Mouse (Mus musculus): ENCODE results near the gene Pdzd8. TPM values are rescaled to one million over a fixed set of nuclear protein-coding genes. Genes with fewer than 3 reads are reported as not detected.

Gene Pdzd8
- polyA plus RNA-seq, 1 experiment = 5.6 TPM

DNA sequence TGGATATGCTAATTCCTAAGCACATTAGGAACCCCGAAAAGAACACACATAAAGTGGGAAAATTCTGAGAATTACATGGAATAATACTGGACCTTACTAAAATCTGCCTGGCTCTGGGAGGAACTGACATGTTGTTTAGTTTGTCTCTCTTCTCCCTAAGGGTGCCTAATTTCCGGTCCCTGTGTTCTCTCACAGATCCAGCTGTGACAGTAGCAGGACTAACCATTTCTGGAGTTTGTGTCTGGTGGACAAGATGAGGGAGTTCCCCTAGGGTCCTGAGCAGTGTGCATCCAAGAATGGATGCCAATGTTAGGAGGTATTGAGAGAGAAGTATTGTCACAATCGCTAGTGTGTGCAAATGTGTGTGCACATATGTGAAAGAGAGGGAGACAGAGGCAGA, 10.8 kb upstream of the Pdzd8 start:
- DNase-seq = no peak
- H3K36me3 ChIP-seq (ENCODE audit: control insufficient read depth, insufficient read depth, low read length) = no peaks in the 10 kb centered on the region
- H3K27me3 ChIP-seq (replicated peaks; ENCODE audit: control insufficient read depth, insufficient read depth, low read length) = no peaks in the 10 kb centered on the region
- 89% methylated on average over 3 of the region's 3 CpGs for WGBS
- H3K4me1 ChIP-seq (ENCODE audit: control insufficient read depth, insufficient read depth, low read length) = no peaks in the 10 kb centered on the region
- TF ChIP-seq POLR2A (IDR thresholded peaks at IDR 0.05; ENCODE audit: low read depth, low read length) (no peak), CTCF (conservative IDR thresholded peaks at IDR 0.05; ENCODE audit: insufficient read depth, insufficient read length, low read depth, low read length) (no peak)
- H3K27ac ChIP-seq (ENCODE audit: insufficient read depth, low read depth, low read length) = no peak overlapping the region
- no peak overlapping the region for H3K4me3 ChIP-seq (ENCODE audit: insufficient read depth, low read depth, low read length)

DNA sequence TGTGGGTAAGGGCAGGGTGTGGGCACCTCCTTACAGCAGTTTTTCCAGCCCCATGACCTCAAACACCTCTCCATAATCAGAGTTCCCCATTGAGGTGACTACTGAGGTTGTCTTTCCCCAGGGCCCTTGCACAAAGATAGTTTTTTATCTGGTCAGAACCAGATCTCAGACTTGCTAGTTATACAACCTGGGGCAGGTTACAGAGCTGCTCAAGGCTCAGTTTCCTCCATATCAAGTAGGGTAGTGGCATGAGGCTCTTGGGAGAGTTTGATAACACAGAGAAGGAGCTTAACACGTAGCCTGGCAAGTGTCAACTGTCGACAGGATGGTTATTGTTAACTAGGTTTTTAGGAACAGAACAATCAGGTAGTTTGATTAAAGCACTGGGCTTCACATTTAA, 9.3 kb upstream of the Pdzd8 start:
- H3K4me1 ChIP-seq (ENCODE audit: control insufficient read depth, insufficient read depth, low read length) = no peaks in the 10 kb centered on the region
- H3K36me3 ChIP-seq (ENCODE audit: control insufficient read depth, insufficient read depth, low read length) = no peaks in the 10 kb centered on the region
- H3K4me3 ChIP-seq (ENCODE audit: insufficient read depth, low read depth, low read length) = no peak overlapping the region
- H3K27me3 ChIP-seq (replicated peaks; ENCODE audit: control insufficient read depth, insufficient read depth, low read length) = no peaks in the 10 kb centered on the region
- DNase-seq = no peak
- 78% methylated on average over 2 of the region's 2 CpGs for WGBS
- no peak for TF ChIP-seq CTCF (conservative IDR thresholded peaks at IDR 0.05; ENCODE audit: insufficient read depth, insufficient read length, low read depth, low read length)
- no peak overlapping the region for H3K27ac ChIP-seq (ENCODE audit: insufficient read depth, low read depth, low read length)

DNA sequence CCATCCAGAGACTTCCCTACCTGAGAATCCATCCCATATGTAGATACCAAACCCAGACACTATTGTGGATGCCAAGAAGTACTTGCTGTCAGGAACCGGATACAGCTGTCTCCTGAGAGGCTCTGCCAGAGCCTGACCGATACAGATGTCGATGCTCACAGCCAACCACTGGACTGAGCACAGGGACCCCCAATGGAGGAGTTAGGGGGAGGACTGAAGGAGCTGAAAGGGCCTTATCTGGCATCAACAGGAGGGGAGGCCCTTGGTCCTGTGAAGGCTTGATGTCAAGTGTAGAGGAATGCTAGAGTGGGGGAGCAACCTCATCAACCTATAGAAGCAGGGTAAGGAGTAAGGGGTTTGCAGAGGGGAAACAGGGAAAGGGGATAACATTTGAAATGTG, 7.2 kb upstream of the Pdzd8 start:
- Histone ChIP-seq H3K27me3 (replicated peaks; ENCODE audit: control insufficient read depth, insufficient read depth, low read length) (no peaks in the 10 kb centered on the region), H3K27ac (ENCODE audit: insufficient read depth, low read depth, low read length) (no peak overlapping the region), H3K4me3 (ENCODE audit: insufficient read depth, low read depth, low read length) (no peak overlapping the region), H3K36me3 (ENCODE audit: control insufficient read depth, insufficient read depth, low read length) (no peaks in the 10 kb centered on the region), H3K4me1 (ENCODE audit: control insufficient read depth, insufficient read depth, low read length) (no peaks in the 10 kb centered on the region)
- TF ChIP-seq POLR2A (IDR thresholded peaks at IDR 0.05; ENCODE audit: low read depth, low read length) (no peak), CTCF (conservative IDR thresholded peaks at IDR 0.05; ENCODE audit: insufficient read depth, insufficient read length, low read depth, low read length) (no peak)
- no peak for DNase-seq
- 54% methylated on average over 3 of the region's 3 CpGs for WGBS

DNA sequence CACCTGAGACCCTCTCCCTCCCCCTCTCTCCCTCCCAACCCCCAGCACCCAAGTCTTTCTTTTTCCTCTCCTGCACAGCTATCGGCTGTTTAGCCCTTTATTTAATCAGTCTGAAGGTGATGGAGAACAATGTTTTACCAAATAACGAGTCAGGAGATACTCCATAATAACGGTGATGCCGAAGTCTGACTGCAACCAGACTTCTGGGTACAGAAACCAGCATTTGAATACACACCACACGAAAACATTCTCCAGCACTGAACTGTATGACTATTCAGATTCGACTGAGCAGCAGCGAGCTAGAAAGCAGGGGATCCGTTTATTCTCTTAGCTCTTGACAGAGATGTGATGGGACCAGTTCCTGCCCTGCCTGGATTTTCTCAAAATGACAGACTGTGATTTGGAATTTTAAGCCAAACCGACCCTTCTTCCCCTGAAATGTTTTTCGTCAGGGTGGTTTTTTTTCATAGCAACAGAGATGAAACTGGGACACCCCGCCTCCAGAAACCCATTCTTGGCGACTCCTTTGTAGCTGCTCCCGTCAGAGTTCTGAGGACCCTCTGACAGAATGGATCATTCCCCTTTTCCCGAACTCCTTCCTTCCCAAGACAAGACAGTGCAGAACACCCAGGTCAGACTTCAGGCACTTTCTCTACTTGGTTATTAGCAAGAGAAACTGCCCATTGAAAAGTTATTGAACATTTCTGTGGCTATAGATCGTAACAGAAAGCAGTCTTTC, 5.7 kb upstream of the Pdzd8 start:
- Histone ChIP-seq H3K4me1 (ENCODE audit: control insufficient read depth, insufficient read depth, low read length) (no peaks in the 10 kb centered on the region), H3K4me3 (ENCODE audit: insufficient read depth, low read depth, low read length) (no peak overlapping the region), H3K27me3 (replicated peaks; ENCODE audit: control insufficient read depth, insufficient read depth, low read length) (no peaks in the 10 kb centered on the region), H3K27ac (ENCODE audit: insufficient read depth, low read depth, low read length) (no peak overlapping the region), H3K36me3 (ENCODE audit: control insufficient read depth, insufficient read depth, low read length) (no peaks in the 10 kb centered on the region)
- no peak for TF ChIP-seq CTCF (conservative IDR thresholded peaks at IDR 0.05; ENCODE audit: insufficient read depth, insufficient read length, low read depth, low read length)
- WGBS = 71% methylated on average over 15 of the region's 15 CpGs
- no peak for DNase-seq

DNA sequence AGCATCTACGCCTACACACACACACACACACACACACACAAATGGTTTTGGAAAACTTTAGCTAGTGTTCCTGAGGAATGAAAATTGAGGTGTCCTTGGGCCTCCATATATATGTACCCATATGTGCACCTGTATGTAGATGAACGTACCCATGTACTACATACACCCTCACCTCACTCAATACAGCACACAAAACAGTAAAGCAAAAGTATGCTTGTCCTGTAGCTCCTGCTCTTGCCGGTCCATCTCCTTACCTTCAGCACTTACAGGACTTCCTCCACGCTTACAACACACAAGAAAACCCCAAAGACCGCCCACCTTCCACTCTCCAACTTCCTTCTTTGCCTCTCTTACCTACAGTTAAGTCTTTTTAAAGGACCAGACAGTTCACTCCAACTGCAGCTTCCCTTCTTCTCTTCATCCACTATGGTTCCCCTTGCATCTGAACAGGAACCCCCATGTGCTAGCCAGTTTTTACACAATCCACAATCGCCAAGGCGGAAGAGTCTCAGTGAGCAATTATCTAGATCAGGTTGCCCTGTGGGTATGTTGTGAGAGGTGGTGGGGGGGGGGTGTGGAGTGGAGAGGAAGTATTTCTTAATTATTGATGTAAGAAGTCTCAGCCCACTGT, 4.8 kb upstream of the Pdzd8 start:
- 83% methylated on average over 7 of the region's 7 CpGs for WGBS

DNA sequence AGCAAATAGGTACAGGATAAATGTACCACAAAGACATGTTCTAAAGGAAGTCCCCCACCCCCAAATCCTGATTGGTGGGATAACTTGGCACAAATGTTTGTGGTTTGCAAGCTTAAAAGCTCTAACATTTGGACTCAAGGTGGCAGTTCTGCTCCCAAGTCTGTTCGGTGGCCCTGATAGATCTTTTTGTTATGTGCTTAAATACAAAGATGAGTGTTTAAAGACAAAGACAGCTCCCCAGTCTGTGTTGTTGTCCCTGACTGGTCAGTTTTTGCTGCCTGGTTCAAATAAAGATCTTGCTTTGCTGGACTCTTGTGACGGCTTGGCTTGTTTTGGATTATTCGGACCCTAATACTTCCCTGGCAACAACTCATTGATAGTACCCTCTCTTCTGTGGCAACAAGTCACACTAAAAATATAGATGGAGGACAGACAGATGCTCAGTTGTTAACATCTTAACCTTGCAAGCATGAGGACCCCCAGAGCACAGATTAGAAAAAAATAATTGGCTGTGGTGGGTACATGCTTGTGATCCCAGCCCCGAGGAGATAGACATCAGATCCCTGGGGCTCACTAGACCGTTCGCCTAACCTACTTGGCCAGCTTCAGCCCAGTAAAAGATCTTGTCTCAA, 3.9 kb upstream of the Pdzd8 start:
- TF ChIP-seq CTCF (conservative IDR thresholded peaks at IDR 0.05; ENCODE audit: insufficient read depth, insufficient read length, low read depth, low read length) (no peak), POLR2A (IDR thresholded peaks at IDR 0.05; ENCODE audit: low read depth, low read length) (no peak)
- no peak overlapping the region for H3K4me3 ChIP-seq (ENCODE audit: insufficient read depth, low read depth, low read length)
- 80% methylated on average over 6 of the region's 6 CpGs for WGBS
- H3K4me1 ChIP-seq (ENCODE audit: control insufficient read depth, insufficient read depth, low read length) = no peaks in the 10 kb centered on the region
- H3K27ac ChIP-seq (ENCODE audit: insufficient read depth, low read depth, low read length) = no peak overlapping the region
- no peaks in the 10 kb centered on the region for H3K27me3 ChIP-seq (replicated peaks; ENCODE audit: control insufficient read depth, insufficient read depth, low read length)
- no peaks in the 10 kb centered on the region for H3K36me3 ChIP-seq (ENCODE audit: control insufficient read depth, insufficient read depth, low read length)
- DNase-seq = no peak

More for the DNA sequence above, 4.8 kb upstream of the Pdzd8 start:
- Histone ChIP-seq H3K27me3 (replicated peaks; ENCODE audit: control insufficient read depth, insufficient read depth, low read length) (no peaks in the 10 kb centered on the region), H3K4me3 (ENCODE audit: insufficient read depth, low read depth, low read length) (no peak overlapping the region), H3K4me1 (ENCODE audit: control insufficient read depth, insufficient read depth, low read length) (no peaks in the 10 kb centered on the region), H3K36me3 (ENCODE audit: control insufficient read depth, insufficient read depth, low read length) (no peaks in the 10 kb centered on the region), H3K27ac (ENCODE audit: insufficient read depth, low read depth, low read length) (no peak overlapping the region)
- TF ChIP-seq CTCF (conservative IDR thresholded peaks at IDR 0.05; ENCODE audit: insufficient read depth, insufficient read length, low read depth, low read length) = no peak
- TF ChIP-seq POLR2A (IDR thresholded peaks at IDR 0.05; ENCODE audit: low read depth, low read length) = no peak
- DNase-seq = no peak

DNA sequence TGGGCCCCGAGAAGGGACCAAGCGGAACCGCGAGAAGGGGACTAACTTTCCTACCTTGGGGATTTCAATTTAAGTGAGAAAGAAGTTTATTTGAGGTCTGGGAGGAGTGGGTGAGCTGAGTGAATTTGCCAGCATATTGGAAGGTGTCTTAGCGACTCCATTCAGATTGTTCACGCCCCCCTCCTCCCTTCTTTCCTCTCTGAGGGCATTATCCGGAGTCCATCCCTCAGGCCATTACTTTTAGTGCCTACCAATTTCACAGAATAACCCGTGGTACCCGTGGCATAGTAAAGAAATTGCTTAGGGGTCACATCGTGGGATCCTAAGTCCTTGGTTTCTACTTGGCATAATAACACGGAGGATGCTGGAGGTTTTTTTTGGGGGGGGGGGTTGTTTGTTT, 745 bp upstream of the Pdzd8 start:
- peak overlapping the region; percentile 73 for H3K4me3 ChIP-seq (ENCODE audit: insufficient read depth, low read depth, low read length)
- no peak for DNase-seq
- H3K27me3 ChIP-seq (replicated peaks; ENCODE audit: control insufficient read depth, insufficient read depth, low read length) = no peaks in the 10 kb centered on the region
- no peak overlapping the region for H3K27ac ChIP-seq (ENCODE audit: insufficient read depth, low read depth, low read length)
- 7% methylated on average over 11 of the region's 11 CpGs for WGBS
- no peak for TF ChIP-seq CTCF (conservative IDR thresholded peaks at IDR 0.05; ENCODE audit: insufficient read depth, insufficient read length, low read depth, low read length)
- TF ChIP-seq POLR2A (IDR thresholded peaks at IDR 0.05; ENCODE audit: low read depth, low read length) = no peak
- H3K36me3 ChIP-seq (ENCODE audit: control insufficient read depth, insufficient read depth, low read length) = no peaks in the 10 kb centered on the region
- peaks cover 3% of the 10 kb centered on the region; the same call in 1 of the 2 replicates for H3K4me1 ChIP-seq (ENCODE audit: control insufficient read depth, insufficient read depth, low read length)
